Mouse (Mus musculus): ENCODE data around the gene Gar1. TPM values are rescaled to one million over a fixed set of nuclear protein-coding genes. Genes with fewer than 3 reads are reported as not detected.

Gar1 gene
- total RNA-seq, 2 experiments from 2014 or later = 17.5 to 19.6 TPM

DNA sequence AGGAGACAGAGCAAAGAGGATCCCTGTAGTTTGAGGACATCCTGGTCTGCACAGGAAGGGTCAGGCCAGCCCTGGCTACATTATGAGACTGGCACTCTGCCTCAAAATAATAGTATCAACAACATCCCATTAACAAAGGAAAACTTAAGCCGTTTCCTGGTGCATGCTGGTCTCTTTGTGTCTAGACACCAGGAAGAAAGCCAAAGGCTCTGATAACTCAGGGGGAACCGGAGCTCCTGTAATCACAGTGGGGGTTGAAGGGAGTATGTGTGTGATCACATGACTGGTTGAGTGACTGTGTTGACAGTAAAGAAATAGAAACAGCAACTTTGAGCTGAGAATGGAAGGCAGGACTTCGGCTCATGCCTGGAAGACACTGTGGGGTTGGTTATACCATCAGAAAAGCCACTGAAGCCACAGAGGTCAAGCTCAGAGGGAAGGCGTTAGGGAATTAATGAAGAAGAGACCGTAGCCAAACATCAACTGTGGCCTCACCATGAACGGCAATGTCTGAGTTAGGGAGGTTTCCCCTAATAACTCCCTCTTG, 4.3 kb upstream of the Gar1 start, which contains the start of gene Cfi:
Cfi (plus strand) TSS at position 497 of the 547 bp plus-strand sequence.
- TF ChIP-seq CTCF (IDR thresholded peaks at IDR 0.05) = no peak
- Histone ChIP-seq H3K4me3 (no peak within 1 kb of the TSS), H3K27ac (no peak within 1 kb of the TSS)
- DNase-seq = no peak
- intact Hi-C loops (cut with DNase I) = no loop called here

GRCm38 (mm10) chr3:129830626-129831025, 570 bp downstream of the Gar1 start:
- DNase-seq = no peak
- intact Hi-C loops (cut with DNase I) = loop anchor here (2.0 to 5.0 kb wide), 3 partner anchors 48 to 902 kb away; partner anchors contain the start of genes Pla2g12a, Rpl34 and Sec24b
- peak overlapping the region; percentile 84 for H3K4me3 ChIP-seq
- peak overlapping the region; percentile 97 for H3K27ac ChIP-seq
- TF ChIP-seq CTCF (IDR thresholded peaks at IDR 0.05) = no peak

DNA sequence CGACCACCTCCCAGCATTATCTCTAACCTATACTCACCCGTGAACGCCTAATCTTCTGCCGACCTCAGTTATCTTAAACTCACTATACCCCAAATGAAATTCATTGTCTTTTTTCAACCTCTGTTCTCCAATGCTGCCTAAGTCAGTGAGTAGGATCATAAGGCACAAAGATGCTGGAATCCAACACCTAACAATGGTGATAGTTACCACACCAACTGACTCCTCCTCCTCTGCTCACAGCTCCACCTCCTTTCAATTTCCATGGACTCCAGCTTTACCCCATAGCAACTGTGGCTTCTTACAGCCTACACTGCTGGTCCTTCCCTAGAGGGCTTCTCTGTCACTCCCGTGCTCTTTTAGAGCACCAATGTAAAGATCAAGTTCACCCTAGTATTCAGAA, 3.5 kb downstream of the Gar1 start:
- intact Hi-C loops (cut with DNase I) = loop anchor here (10.0 kb wide), 1 partner anchor 103 kb away; no protein-coding TSS in a partner anchor
- no peak overlapping the region for H3K4me3 ChIP-seq
- no peak for DNase-seq
- H3K27ac ChIP-seq = no peak overlapping the region
- no peak for TF ChIP-seq CTCF (IDR thresholded peaks at IDR 0.05)

DNA sequence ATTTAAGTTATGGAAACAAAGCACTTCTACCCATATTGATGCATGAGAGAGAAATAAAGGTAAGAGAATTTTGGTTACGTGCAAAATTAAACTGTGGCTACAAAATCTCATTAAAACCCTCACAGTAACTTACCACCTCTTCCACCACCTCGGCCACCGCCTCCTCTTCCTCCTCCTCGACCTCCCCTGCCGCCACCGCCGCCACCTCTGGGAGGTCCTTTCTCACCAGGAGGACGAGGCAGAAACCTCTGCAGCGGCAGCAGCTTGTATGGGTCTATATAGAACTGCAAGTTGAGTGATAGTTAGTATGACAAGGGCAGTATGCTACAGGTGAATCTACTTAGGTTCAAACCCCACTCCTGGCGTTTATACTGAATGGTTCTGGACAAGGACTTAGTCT, 4.5 kb downstream of the Gar1 start:
- no peak overlapping the region for H3K4me3 ChIP-seq
- DNase-seq = no peak
- intact Hi-C loops (cut with DNase I) = loop anchor here (10.0 kb wide), 1 partner anchor 102 kb away; no protein-coding TSS in a partner anchor
- no peak overlapping the region for H3K27ac ChIP-seq
- no peak for TF ChIP-seq CTCF (IDR thresholded peaks at IDR 0.05)

DNA sequence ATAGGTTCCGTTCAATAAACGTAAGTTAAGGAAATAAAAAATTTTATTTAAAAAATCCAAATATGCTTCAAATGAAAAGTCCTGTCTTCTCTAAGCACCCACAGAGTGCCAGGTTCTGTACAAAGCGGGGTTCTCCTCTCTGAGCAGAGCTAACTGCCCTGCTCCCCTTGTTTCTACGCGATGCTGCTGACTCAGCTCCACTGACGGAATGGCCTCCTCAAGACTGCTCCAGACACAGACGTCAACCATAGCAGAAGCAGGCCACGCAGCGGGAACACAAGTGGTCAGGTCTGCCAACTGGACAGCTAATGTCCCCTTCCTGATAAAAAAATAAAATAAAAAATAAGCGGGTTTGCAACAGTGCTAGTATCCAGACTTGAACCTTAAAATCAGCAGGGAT, 6.3 kb downstream of the Gar1 start:
- Histone ChIP-seq H3K27ac (no peak overlapping the region), H3K4me3 (no peak overlapping the region)
- no peak for TF ChIP-seq CTCF (IDR thresholded peaks at IDR 0.05)
- intact Hi-C loops (cut with DNase I) = loop anchor here (10.0 kb wide), 1 partner anchor 100 kb away; no protein-coding TSS in a partner anchor
- DNase-seq = no peak

- TF ChIP-seq CTCF (IDR thresholded peaks at IDR 0.05) = no peak
- intact Hi-C loops (cut with DNase I) = loop anchor here (10.0 kb wide), 1 partner anchor 99 kb away; no protein-coding TSS in a partner anchor
- Histone ChIP-seq H3K27ac (no peak overlapping the region), H3K4me3 (no peak overlapping the region)
- DNase-seq = peak; percentile 34
Measured at GRCm38 (mm10) chr3:129824146-129824545, 7.0 kb downstream of the Gar1 start.

DNA sequence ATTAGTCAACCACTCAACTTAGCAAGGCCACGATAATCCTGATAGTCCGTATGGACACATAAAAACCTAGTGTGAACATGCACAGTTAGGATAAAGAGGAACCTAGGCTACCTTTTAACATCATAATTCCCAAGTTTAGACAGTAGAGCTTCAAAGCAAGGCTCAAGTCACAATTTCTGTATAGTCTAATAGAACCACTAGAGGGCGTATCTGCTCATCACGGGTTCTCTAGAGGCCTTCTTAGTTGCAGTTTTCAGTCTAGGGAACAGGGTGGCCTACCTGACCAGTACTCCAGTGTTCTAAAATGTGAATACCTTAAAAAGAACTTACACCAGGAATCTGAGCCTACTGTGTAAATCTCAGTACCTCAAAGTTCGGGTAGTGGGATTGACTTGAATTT, 7.9 kb downstream of the Gar1 start:
- intact Hi-C loops (cut with DNase I) = loop anchor here (10.0 kb wide), 1 partner anchor 98 kb away; no protein-coding TSS in a partner anchor
- Histone ChIP-seq H3K4me3 (no peak overlapping the region), H3K27ac (no peak overlapping the region)
- DNase-seq = no peak
- peak; percentile 67 for TF ChIP-seq CTCF (IDR thresholded peaks at IDR 0.05)

DNA sequence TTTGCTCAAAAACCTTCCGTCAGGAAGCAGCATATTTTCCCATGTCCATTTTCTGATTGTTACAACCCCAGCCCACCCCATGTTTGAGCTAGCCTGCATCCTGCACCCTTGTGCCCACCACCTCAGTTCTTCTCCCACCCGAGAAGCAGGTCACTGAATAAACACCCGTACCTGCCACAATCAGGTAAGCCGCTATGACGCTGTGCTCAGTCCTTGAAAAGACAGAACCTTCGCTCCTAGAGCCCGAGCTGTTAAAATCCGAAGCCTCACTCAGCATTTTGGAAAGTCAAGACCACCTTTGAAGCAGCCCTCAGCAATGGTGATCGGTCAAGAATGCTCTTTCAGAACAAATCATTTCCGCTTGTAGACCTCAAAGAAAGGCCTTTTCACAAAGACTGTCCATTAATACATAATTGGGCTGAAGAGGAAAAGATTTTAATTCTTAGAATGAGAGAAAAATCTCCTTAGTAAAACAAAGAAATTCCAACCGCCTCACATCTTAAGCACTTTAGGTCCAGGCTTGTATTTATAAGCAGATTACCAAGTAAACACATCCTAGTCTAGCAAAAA, 8.9 kb downstream of the Gar1 start, which contains the start of gene Rrh:
Rrh (minus strand) TSS at position 382 of the 570 bp plus-strand sequence.
- no peak for DNase-seq
- no peak within 1 kb of the TSS for H3K27ac ChIP-seq
- no peak for TF ChIP-seq CTCF (IDR thresholded peaks at IDR 0.05)
- no peak within 1 kb of the TSS for H3K4me3 ChIP-seq
- intact Hi-C loops (cut with DNase I) = loop anchor here (10.0 kb wide), 1 partner anchor 97 kb away; no protein-coding TSS in a partner anchor

DNA sequence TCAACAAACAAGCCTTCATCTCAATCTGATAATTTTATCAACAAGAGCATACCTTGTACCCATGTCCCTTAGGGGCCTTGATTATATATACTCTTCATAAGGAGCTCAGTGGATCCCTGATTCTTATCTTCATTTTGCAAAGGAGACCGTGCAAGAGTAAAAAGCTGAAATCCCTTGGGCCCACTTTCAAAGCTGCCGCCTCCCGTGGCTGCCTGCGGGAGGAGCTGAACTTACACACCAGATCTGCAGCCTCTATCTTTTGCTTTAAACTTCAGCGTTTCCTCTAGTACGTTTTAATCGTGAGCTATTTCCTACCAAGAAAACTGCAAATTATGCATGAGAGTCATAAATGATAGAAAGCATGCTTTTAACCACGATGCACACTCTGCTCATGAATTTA, 9.5 kb downstream of the Gar1 start:
- Histone ChIP-seq H3K27ac (no peak overlapping the region), H3K4me3 (no peak overlapping the region)
- no peak for TF ChIP-seq CTCF (IDR thresholded peaks at IDR 0.05)
- intact Hi-C loops (cut with DNase I) = loop anchor here (10.0 kb wide), 1 partner anchor 97 kb away; no protein-coding TSS in a partner anchor
- no peak for DNase-seq

GRCm38 (mm10) chr3:129820847-129821246, 10.3 kb downstream of the Gar1 start:
- intact Hi-C loops (cut with DNase I) = loop anchor here (10.0 kb wide), 1 partner anchor 96 kb away; no protein-coding TSS in a partner anchor
- TF ChIP-seq CTCF (IDR thresholded peaks at IDR 0.05) = no peak
- no peak for DNase-seq
- H3K27ac ChIP-seq = no peak overlapping the region
- no peak overlapping the region for H3K4me3 ChIP-seq

- no peak for DNase-seq
- Histone ChIP-seq H3K4me3 (no peak within 1 kb of the TSS), H3K27ac (no peak within 1 kb of the TSS)
- no peak for TF ChIP-seq CTCF (IDR thresholded peaks at IDR 0.05)
- intact Hi-C loops (cut with DNase I) = no loop called here
Measured at GRCm38 (mm10) chr3:129803765-129804164, 27.4 kb downstream of the Gar1 start, which contains the start of gene Lrit3. TSS of gene Lrit3 (minus strand) at chr3:129804030.

DNA sequence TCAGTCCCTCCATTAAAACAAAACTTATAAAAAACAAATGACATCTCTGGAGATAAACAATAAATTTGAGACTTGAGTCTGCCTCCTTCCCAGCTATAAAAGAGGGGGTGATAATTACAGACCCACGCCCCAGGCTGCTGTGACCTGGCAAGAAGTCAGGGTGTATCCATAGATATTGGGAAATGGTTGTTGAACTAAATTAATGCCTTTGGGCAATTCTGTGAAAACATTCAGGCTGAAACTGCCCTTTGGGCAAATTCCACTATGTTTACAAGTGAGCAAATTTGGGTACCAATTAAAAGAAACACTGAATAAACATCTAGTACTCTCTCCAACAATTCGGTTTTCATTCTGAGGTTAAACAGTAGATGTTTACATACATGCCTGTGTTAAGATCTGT, 32.2 kb downstream of the Gar1 start:
- DNase-seq = no peak
- Histone ChIP-seq H3K27ac (no peak overlapping the region), H3K4me3 (no peak overlapping the region)
- no peak for TF ChIP-seq CTCF (IDR thresholded peaks at IDR 0.05)
- intact Hi-C loops (cut with DNase I) = no loop called here

- intact Hi-C loops (cut with DNase I) = no loop called here
- Histone ChIP-seq H3K4me3 (no peak overlapping the region), H3K27ac (no peak overlapping the region)
- no peak for TF ChIP-seq CTCF (IDR thresholded peaks at IDR 0.05)
- DNase-seq = no peak
Measured at GRCm38 (mm10) chr3:129798551-129798950, 32.6 kb downstream of the Gar1 start.
